Mouse (Mus musculus) cerebellum, postnatal 14 days (tissue): ENCODE measurements around the gene Cntnap1.

Experiments used
- DNase-seq, 2 experiments: peaks; one replicate each; pipeline ENCODE4 v3.0.0; 2021; ENCODE audit warnings: mixed read lengths in 2 of 2

Gene Cntnap1

DNA sequence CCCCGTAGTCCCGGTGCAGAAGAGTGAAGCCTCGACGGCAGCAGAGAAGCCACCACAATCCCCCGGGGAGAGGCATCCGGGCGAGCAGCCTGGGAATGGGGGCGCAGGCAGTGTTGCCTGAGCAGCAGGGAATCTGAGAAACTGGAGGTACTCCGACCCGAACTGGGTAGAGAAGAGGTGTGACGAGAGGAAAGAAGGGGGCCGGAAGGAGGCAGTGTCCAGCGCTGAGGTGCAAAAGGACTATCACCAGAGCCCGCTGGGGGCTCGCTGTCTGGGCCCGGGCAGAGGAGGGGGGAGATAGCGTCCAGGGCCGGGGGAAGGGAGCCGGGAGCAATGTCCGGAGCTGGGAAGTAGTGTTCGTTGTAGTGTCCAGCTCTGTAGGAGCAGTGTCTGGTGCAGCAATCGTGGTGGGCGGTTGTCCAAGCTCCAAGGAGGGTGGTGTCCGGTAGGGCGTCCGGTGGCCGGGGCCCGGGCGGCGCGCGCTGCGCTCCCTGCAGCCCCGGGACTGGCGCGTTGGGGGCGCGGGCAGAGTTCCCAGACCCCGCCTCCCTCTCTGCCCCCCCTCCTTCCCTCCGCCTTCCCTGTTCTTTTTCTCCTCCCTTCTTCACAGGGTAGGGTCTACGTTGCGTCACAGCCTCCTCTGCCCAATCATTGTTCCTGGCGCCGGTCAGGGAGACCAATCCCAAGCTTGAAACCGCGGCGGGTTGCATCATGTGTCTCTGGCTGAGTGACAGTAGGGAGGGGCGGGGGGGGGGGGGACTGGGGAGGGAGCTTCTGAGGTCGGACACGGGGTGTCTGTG, 688 bp downstream of the Cntnap1 start, which contains the start of gene Plekhh3:
Plekhh3 (minus strand) TSS at position 541 of the 800 bp plus-strand sequence.
- DNase-seq: peak; percentile 96

DNA sequence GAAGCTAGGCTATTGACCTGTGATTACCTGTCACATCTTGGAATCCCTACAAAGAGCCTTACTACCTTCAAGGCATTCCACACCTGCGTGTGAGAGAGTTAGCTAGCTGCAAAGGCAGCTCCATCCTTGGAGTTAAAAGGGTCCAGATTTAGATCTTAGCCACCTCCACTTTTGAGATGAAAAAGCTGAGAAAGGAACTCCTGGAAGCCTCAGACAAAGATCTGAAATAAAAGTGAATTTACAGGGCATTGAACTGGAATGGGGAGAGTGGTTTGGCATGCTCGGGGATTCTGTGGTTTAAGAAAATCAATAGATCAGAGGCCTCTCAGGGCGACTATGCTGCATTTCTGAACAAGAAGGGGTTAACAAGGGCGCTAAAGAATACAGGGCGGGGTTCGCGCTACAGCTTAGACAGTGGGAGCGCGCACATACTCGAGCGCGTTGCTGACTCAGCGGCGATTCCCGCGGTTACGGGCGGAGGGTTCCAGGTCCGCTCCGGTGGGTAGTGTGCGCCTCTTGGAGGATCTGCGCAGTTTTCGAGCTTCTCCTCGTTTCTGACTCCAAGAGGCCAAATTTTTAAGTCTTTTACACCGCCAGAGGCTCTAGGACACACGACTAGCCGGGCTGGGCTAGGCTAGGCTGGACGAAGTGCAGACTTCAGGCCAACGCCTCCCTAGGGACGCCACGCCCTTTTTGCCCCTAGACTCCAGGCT, 1.6 kb downstream of the Cntnap1 start:
- peak; percentile 83 to 84 for DNase-seq

DNA sequence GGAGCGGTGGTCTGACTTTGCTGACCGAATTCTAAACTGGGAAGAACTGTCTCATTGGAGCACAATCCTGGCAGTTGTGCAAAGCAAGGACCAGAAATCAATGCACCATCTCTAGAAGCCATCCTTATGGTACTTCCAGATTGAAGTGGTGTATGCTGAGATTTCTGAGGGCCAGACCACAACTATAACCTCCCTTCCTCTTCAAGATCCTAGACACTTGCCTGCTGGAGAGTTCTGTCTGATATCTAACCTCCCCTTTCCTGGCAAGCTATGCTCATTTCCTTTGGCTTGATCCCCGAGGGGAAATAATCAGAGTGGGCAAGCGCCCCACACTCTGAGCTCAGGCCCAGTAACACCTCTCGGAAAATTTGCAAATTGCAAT, 2.1 kb downstream of the Cntnap1 start:
- DNase-seq: no peak

DNA sequence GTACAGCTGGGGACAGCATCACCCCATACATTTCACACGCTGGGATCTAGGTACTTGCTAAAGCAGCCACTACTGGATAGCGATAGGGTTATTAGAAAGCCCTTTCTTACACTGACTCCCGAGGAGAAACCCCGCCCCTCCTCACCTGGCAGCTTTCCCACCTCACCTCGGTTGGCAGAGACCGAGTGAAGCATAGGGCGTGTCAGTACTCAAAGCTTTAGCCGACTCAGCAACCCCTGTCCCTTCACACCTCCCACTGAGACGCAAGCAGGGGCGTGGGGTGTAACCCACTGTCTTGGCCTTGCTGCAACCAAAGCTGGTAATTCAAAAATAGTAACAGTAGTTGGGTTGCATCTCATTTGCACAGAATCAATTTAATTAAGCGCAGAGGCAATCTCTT, 2.8 kb downstream of the Cntnap1 start:
- DNase-seq: peak; percentile 72 to 79

DNA sequence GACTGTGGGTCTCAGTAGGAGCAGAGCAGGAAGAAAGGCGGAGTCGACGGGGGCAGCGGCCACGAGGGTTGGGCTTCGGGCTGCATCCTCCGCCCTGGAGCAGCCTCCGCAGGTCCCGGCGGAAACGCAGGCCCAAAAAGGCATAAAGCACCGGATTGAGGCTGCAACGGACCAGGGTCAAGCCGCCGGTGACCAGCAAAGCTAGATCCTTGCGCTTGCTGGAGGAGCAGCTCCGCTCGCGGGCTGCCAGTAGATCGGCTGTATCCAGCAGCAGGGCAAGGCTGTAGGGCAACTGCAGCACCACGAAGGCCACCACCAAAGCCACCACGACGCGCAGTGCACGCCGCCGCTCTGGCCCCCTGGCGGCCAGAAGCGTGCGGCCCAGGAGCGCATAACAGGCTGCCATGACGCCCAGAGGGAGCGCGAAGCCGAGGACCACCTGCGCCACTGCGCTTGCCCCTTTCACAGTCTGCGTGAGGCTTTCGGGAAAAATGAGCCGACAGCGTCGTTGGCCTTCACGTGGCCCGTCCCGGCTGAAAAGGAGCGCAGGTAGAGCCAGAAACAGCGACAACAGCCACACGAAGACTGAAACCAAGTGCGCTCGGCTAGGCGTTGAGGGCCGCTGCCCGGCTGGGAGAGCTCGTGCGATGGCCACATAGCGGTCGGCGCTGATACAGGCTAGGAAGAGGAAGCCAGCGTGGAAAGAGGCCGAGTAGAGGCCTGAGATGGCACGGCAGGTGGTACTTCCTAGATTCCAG, 3.5 kb downstream of the Cntnap1 start:
- peak; percentile 76 to 79 for DNase-seq

DNA sequence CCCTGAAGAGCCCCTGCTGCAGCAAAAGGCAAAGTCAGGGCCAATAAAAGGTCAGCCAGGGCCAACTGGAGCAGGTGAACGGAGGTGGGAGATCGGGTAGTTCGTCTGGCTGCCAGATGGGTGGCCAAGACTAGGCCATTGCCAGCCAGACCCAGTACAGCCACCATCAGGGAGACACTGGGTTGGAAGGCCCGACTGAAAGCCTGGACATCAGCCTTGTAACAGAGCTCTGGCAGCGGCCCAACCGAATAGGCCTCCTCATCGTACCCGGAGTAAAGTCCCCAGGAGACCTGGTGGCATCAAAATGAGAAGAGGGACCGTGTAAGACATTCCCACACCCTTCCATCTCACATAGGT, 4.0 kb downstream of the Cntnap1 start:
- peak; percentile 76 to 83 for DNase-seq

DNA sequence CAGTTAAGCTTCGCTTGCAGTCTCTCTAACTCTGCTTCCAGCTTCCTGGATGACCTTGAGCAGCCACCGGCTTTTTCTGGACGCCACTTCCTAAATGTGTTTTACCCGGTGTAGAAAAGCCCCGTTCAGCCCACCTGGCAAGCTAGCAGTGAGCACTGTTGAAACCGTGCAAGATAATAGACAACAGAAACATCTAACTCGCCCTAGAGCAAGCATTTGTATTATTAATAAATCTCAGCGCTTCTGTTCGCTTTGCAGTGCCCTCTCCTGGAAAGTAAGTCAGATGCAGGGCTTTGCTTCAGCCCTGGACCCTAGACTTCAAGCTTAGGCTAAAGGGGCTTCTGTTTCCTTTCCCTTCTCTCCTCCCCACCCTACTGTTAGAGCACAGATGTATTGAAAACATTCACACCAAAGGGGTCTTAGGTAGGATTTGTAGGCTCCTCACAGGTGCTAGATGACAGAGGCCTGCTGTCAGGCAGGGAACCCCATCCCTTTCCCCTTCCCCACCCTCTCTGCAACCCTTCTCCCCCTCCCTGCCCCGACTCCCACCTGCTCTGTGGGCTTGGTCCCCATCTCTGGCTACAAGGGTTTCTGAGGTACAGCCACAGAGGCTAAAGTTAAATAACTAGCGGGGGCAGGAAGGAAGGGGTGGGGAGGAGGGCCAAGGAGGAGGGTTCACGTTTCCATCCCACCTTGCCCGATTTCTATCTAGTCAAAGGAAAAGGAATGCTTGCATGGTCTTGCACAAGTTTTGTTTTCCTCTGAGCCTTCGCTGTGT, 4.7 kb downstream of the Cntnap1 start, which contains the start of gene Ccr10:
Ccr10 (minus strand) TSS at position 593 of the 778 bp plus-strand sequence.
- DNase-seq: peak; percentile 60 to 67

DNA sequence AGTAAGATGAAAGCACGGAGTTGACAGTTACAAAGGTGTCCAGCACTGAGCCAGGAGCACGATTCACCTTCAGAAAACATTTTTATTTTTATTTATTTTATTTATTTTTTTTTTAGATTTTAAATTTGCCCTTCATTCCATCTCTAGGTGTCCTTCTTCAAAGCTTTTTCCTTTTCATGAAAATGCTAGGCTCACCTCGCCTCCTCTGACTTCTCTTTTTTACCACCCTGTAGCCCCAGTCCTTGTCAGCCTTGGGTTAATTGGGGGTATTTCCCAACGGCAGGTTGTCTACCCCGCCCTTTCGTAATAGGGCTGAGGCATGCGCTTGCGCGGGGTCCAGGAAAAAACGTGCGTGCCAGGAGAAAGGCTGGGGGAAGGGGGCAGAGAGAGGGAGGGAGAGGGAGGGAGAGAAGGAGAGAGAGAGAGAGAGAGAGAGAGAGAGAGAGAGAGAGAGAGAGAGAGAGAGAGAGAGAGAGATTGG, 5.4 kb downstream of the Cntnap1 start:
- peak; percentile 84 to 86 for DNase-seq

DNA sequence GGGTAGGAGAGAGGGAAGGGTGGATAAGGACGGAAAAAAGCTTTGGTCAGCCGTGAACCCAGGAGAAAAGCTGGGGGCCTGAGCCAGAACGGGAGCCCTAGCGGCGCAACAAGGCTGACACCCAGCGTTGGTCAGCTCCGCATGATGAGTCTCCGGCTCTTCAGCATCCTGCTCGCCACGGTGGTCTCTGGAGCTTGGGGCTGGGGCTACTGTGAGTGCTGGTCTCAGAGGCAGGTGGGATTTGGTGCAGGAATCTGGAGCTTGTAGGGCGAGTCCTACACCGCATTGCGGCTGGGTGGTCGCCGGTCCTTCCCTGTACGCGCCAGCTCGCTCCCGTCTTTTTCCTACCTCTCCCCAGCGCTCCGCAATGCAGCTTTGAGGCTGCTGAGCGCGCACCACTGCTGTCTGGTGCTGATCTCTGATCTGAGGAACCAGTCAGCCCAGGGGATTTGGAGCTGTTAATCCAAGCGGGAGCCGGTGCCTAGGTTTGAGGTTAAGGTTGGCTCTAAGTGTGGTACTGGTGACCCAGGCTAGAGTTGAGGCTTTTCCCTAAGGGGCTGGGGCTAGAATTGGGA, 5.9 kb downstream of the Cntnap1 start:
- peak; percentile 83 for DNase-seq

DNA sequence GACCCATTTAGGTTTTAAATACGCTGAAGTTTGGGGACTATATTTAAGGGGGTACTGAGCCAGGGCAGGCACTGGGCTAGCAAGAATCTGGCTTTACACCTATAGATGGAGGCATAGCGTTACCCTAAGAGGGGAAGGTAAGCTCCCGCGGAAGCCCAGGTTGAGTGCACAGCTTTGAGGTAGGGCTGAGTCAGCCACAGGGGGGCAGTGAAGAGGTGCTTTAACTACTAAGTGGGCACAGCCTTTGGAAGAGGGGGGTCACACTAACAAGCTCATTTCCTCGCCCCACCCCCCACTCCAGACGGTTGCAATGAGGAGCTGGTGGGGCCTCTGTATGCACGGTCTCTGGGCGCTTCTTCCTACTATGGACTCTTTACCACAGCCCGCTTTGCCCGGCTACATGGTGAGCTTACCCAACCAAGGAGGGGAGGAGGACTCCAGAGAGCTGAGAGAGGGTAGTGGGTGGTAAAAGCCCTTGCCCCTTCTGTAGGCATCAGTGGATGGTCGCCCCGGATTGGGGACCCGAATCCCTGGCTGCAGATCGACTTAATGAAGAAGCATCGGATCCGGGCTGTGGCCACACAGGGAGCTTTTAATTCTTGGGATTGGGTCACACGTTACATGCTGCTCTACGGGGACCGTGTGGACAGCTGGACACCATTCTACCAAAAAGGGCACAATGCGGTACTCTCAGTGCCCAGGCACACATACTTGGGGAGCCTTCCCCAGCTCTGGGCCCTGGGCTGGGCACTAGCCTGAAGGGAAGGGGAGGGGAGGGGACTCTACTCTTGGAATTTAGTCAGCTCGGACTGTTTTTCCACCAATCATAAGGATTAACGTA, 6.8 kb downstream of the Cntnap1 start:
- peak; percentile 94 to 97 for DNase-seq

DNA sequence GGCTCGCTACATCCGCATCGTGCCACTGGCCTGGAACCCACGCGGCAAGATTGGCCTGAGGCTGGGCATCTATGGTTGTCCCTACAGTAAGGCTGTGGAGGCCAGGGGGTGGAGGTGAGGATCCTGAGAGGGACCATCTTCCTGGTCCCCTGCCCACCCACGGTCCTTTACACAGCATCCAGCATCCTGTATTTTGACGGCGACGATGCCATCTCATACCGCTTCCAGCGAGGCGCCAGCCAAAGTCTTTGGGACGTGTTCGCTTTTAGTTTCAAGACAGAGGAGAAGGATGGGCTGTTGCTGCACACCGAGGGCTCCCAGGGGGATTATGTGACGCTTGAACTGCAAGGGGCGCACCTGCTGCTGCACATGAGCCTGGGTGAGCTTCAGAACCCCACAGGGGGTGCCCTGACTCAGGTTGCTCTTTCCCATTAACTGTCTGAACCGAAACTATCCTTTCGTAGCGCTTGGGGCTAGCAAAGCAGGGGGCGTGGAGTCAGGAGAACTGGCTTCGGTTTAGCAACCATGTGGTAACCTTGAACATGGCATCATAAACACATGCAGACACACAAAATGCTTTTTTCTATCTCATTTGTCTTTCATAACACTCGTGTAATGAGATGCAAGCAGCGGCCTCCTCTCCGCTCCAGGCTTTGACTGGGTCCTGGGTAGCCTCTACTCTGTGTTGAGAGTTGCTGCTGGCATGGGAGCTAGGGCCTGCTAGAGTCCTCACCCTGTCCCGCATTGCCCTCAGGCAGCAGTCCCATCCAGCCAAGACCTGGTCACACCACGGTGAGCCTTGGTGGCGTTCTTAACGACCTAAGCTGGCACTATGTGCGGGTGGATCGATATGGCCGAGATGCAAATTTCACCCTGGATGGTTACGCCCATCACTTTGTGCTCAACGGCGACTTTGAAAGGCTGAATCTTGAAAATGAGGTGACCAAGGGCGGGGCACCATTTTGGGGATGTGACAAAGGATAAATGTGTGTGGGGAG, 8.0 kb downstream of the Cntnap1 start:
- DNase-seq: peak; percentile 52 to 61

DNA sequence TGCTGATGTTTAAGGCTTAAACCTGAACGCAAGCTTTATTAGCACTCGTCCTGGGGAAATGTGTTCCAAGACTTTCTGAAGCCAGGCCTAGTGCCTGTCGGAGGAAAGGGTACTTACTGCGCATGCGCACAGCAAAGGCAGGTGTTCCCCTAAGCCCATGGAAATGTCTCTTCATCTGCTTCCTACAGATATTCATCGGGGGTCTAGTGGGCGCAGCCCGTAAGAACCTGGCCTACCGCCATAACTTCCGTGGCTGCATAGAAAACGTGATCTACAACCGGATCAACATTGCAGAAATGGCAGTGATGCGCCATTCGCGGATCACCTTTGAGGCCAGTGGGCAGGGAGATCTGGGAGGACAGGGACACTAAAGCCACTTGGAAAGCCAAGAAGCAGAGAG, 9.0 kb downstream of the Cntnap1 start:
- peak; percentile 67 to 68 for DNase-seq

DNA sequence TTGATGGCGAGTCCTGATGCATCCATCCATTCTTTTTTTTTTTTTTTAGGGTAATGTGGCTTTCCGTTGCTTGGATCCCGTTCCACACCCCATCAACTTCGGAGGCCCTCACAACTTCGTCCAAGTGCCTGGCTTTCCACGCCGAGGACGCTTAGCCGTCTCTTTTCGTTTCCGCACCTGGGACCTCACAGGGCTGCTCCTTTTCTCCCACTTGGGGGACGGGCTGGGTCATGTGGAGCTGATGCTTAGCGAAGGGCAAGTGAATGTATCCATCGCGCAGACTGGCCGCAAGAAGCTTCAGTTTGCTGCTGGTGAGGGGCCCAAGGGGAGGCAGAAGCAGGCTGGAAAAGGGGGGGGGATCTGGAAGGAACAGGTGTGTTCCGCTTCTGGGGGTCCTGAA, 9.9 kb downstream of the Cntnap1 start:
- DNase-seq: peak in 1 of 2 experiments; percentile 21

DNA sequence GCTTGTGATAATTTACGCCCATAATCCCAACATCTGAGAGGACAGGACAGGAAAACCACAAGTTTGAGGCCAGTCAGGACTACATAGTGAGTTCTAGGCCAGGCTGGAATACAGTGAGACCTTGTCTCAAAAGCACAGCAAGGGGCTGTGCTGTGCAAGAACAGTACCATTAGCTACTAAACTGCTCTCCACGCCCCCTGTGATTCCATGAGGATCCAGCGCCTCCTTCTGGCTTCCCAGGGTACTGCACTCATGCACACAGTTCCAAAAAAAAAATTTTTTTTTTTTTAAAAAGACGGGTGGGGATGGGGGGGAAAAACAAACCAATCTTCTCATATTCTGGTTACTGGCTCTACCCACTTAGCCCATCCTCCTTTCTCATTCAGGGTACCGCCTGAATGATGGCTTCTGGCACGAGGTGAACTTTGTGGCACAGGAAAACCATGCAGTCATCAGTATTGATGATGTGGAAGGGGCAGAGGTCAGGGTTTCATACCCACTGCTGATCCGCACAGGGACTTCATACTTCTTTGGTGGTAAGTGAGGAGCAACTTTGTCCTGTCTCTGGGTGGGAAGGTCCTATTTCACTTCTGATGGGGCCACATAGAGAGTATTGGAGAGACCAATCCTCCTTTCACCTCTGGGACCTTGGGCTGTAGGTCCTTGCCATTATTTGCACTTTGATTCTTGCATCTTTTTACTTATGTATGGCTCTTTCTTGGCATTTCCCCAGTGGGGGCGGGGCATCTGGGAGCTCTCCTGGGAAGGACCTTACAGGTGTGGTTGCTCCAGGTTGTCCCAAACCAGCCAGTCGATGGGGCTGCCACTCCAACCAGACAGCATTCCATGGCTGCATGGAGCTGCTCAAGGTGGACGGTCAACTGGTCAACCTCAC, 10.8 kb downstream of the Cntnap1 start:
- peak; percentile 85 to 96 for DNase-seq

DNA sequence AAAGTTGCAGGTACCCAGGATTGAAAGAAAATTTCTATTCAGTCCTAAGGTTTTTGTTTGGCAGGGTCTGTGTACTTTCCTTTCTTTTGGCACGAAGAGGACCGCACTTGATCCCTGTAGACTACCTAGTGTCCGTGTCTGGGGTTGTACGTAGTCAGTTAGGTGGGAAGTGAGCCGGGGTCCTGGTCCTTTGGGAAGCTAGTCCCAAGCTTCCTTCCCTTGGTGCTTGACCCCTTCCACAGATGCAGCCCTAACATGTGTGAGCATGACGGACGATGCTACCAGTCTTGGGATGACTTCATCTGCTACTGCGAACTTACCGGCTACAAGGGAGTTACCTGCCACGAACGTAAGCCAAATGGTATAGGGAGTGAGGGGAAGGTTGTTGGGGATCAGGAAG, 11.6 kb downstream of the Cntnap1 start:
- DNase-seq: peak in 1 of 2 experiments; percentile 4

DNA sequence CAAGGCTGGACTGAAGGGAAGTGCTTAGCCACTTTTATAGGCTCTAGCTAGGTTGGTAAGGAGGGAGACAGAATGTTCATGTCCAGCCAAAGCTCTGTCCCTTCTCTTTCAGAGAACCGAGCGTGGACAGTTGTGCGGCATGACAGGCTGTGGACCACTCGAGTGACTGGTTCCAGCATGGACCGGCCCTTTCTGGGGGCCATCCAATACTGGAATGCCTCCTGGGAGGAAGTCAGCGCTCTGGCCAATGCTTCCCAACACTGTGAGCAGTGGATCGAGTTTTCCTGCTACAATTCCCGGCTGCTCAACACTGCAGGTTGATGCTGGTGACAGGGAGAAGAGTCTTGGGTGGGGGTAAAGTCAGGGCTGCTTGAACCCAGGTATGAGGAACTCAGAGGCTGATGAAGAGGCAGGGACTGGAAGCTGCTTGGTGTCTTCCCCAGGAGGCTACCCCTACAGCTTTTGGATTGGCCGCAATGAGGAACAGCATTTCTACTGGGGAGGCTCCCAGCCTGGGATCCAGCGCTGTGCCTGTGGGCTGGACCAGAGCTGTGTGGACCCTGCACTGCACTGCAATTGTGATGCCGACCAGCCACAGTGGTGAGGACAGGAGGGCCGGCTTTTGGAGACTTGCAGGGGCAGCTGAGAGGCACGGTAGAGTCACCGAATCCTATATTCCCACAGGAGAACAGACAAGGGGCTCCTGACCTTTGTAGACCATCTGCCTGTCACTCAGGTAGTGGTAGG, 12.6 kb downstream of the Cntnap1 start:
- DNase-seq: peak; percentile 69 to 73

DNA sequence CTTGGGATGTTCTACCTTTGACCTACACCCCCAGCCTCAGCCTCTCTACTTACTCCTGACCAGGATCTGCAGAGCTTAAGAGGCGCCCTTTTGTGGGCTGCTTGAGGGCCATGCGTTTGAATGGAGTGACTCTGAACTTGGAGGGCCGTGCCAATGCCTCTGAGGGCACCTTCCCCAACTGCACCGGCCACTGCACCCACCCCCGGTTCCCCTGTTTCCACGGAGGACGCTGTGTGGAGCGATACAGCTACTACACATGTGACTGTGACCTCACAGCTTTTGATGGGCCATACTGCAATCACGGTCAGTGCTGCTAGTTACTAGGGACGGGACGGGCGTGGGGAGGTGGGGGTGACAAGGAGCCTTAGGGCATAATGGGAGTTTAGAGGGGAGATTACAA, 14.7 kb downstream of the Cntnap1 start:
- peak; percentile 13 to 26 for DNase-seq

DNA sequence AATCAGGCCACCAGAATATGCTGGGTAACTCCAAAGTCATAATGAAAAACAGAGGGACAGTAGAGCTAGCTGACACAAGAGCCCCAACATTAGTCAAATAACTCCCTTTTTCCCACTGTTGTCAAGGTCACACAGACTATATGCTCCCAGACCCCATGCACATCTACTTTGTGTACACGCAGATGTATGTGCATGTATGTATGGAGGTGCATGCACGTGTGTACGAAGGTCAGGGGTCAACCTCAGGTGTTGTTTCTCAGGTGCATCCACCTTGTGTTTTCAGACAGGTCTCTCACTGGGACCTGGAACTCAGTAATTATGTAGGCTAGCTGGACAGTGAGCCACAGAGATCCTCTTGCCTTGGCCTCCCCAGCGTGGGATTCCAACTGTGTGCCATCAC, 15.1 kb downstream of the Cntnap1 start:
- DNase-seq: peak; percentile 7 to 20
